Mouse (Mus musculus) thymus, adult 2 months (tissue): ENCODE measurements around the gene Zbtb9. TPM values are rescaled to one million over a fixed set of nuclear protein-coding genes. Genes with fewer than 3 reads are reported as not detected.
A peak's percentile ranks its signal among the peaks of the same experiment; 100 is the strongest.

ENCODE experiments used
- DNase-seq: peaks from one replicate; pipeline ENCODE4 v3.0.0; 2021
- H3K27ac ChIP-seq: fragments of 200-500 bp; 2 replicates; pipeline ENCODE4 v1.5.1; 2012; ENCODE audit warnings: low read length, control low read depth; ENCODE audit not compliant: control insufficient read depth, insufficient read depth
- H3K27me3 ChIP-seq: fragments of 200-500 bp; 2 replicates; pipeline ENCODE4 v1.6.1; 2012; ENCODE audit warnings: mild to moderate bottlenecking, low read length, moderate library complexity, mixed read lengths; ENCODE audit not compliant: control insufficient read depth, insufficient read depth
- H3K36me3 ChIP-seq: fragments of 200-500 bp; 2 replicates; pipeline ENCODE4 v1.6.1; 2012; ENCODE audit warnings: mild to moderate bottlenecking, low read length, moderate library complexity; ENCODE audit not compliant: control insufficient read depth, insufficient read depth
- H3K4me1 ChIP-seq: fragments of 200-500 bp; replicated peaks from 2 replicates; pipeline ENCODE4 v1.6.1; 2012; ENCODE audit warnings: low read length; ENCODE audit not compliant: control insufficient read depth, insufficient read depth
- H3K4me3 ChIP-seq: fragments of 200-500 bp; 2 replicates; pipeline ENCODE4 v1.5.1; 2012; ENCODE audit warnings: mild to moderate bottlenecking, low read length, control low read depth, moderate library complexity; ENCODE audit not compliant: control insufficient read depth, insufficient read depth
- CTCF ChIP-seq: fragments of 200-500 bp; IDR thresholded peaks from 2 replicates; pipeline ENCODE4 v1.5.1; 2012; ENCODE audit warnings: mild to moderate bottlenecking, control low read depth, low read length, moderate library complexity, borderline replicate concordance; ENCODE audit not compliant: control insufficient read depth, poor library complexity, insufficient read depth; ENCODE audit errors: extremely low read depth
- POLR2A ChIP-seq: fragments of 200-500 bp; IDR thresholded peaks from 2 replicates; pipeline ENCODE4 v1.6.1; 2012; ENCODE audit warnings: mild to moderate bottlenecking, low read length, control low read depth, moderate library complexity; ENCODE audit not compliant: control insufficient read depth, poor library complexity, insufficient read depth; ENCODE audit errors: extremely low read depth
- WGBS: fragments of 180-500 bp; shearing (Covaris S2); methylation state at CpG from one replicate; pipeline ENCODE4 v1.1.7; 2018; 5-methylcytosine and 5-hydroxymethylcytosine counted together
- polyA plus RNA-seq: library from polyadenylated mRNA; depleted of rRNA; stranded (reverse); fragments of >200 nt; gene quantifications from 2 replicates; pipeline ENCODE4 v1.2.3, GENCODE M21; 2012

Gene Zbtb9
- polyA plus RNA-seq, 1 experiment: 54.6 TPM

- Histone ChIP-seq H3K4me1 (peaks cover 5% of the 10 kb centered on the region), H3K27ac (no peak overlapping the region), H3K27me3 (no peaks in the 10 kb centered on the region), H3K36me3 (no peaks in the 10 kb centered on the region), H3K4me3 (no peak overlapping the region)
- TF ChIP-seq CTCF (no peak), POLR2A (no peak)
- 40% methylated on average over 11 of the region's 11 CpGs for WGBS
- no peak for DNase-seq
These were observed 32.7 kb downstream of the Zbtb9 start for GRCm38 (mm10) chr17:27005644-27006043.

- 64% methylated on average over 2 of the region's 2 CpGs for WGBS
- no peaks in the 10 kb centered on the region for H3K27me3 ChIP-seq
- no peak for TF ChIP-seq POLR2A
- TF ChIP-seq CTCF: no peak
- no peaks in the 10 kb centered on the region for H3K36me3 ChIP-seq
- H3K27ac ChIP-seq: no peak overlapping the region
- no peak overlapping the region for H3K4me3 ChIP-seq
- H3K4me1 ChIP-seq: peaks cover 16% of the 10 kb centered on the region
- DNase-seq: no peak
These were observed 35.3 kb downstream of the Zbtb9 start for GRCm38 (mm10) chr17:27008277-27008676.

GRCm38 (mm10) chr17:27011167-27011566 lies 38.2 kb downstream of the Zbtb9 start:
- Histone ChIP-seq H3K27me3 (no peaks in the 10 kb centered on the region), H3K27ac (no peak overlapping the region), H3K4me3 (no peak overlapping the region), H3K36me3 (no peaks in the 10 kb centered on the region), H3K4me1 (peaks cover 16% of the 10 kb centered on the region)
- 94% methylated on average over 10 of the region's 10 CpGs for WGBS
- TF ChIP-seq CTCF: no peak
- TF ChIP-seq POLR2A: no peak
- DNase-seq: no peak

GRCm38 (mm10) chr17:27011998-27012672 lies 39.2 kb downstream of the Zbtb9 start:
- TF ChIP-seq POLR2A: no peak
- no peak for TF ChIP-seq CTCF
- Histone ChIP-seq H3K36me3 (no peaks in the 10 kb centered on the region), H3K27ac (peak overlapping the region; percentile 9; the same call in 1 of the 2 replicates), H3K4me3 (peak overlapping the region; percentile 22; the same call in 1 of the 2 replicates), H3K27me3 (no peaks in the 10 kb centered on the region), H3K4me1 (peaks cover 19% of the 10 kb centered on the region)
- WGBS: 8% methylated on average over 14 of the region's 14 CpGs
- DNase-seq: peak; percentile 68

- 15% methylated on average over 6 of the region's 6 CpGs for WGBS
- Histone ChIP-seq H3K27me3 (no peaks in the 10 kb centered on the region), H3K4me3 (no peak overlapping the region), H3K4me1 (peaks cover 24% of the 10 kb centered on the region), H3K36me3 (no peaks in the 10 kb centered on the region), H3K27ac (peak overlapping the region; percentile 9; the same call in 1 of the 2 replicates)
- TF ChIP-seq POLR2A (no peak), CTCF (no peak)
- DNase-seq: no peak
These were observed 39.9 kb downstream of the Zbtb9 start for GRCm38 (mm10) chr17:27012909-27013308.

- H3K27ac ChIP-seq: peak overlapping the region; percentile 9; the same call in 1 of the 2 replicates
- WGBS: 3% methylated on average over 34 of the region's 34 CpGs
- TF ChIP-seq CTCF (no peak), POLR2A (0 out of 2 replicates have a peak, but pooled peaks have one; percentile 42)
- peaks cover 17% of the 10 kb centered on the region for H3K4me1 ChIP-seq
- DNase-seq: peak; percentile 93
- peaks cover 20% of the 10 kb centered on the region for H3K36me3 ChIP-seq
- peak overlapping the region; percentile 54 for H3K4me3 ChIP-seq
- no peaks in the 10 kb centered on the region for H3K27me3 ChIP-seq
These were observed 44.9 kb downstream of the Zbtb9 start for GRCm38 (mm10) chr17:27017564-27018499.
